Mouse (Mus musculus) c-Kit-positive CD71-positive TER-119-positive erythroid progenitor cells, embryonic 14.5 days (primary cell): ENCODE results near the gene Fxyd4.

Experiments used
- DNase-seq: peaks from one replicate; pipeline ENCODE4 v3.0.0-alpha.2; 2013; ENCODE audit warnings: low spot score

The Fxyd4 gene

GRCm38 (mm10) chr6:117937222-117937932 lies at the start of gene Fxyd4:
Fxyd4 (minus strand) TSS chr6:117937692.
- no peak for DNase-seq

- no peak for DNase-seq
These were observed 49.7 kb upstream of the Fxyd4 start for GRCm38 (mm10) chr6:117987173-117987572.

DNA sequence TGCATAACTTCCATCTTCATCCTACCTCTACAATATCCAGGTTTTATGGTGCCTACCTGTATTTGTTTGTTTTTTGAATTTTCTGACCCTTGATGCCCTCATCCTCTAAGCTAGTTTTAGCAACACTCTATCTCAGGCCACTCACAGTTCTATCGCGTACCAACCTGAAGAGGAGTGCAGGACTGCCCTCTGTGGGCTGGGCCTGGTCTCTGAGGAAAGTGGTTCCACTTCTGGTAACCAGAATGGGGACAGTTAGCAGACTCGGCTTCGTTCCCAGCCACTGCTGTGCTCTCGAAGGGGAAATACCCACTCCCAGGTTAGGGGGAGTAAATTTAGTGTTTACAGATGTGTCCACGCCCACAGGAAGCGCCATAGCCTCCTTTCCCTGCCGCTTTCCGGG lies 29.2 kb upstream of the Fxyd4 start:
- DNase-seq, result no peak

DNA sequence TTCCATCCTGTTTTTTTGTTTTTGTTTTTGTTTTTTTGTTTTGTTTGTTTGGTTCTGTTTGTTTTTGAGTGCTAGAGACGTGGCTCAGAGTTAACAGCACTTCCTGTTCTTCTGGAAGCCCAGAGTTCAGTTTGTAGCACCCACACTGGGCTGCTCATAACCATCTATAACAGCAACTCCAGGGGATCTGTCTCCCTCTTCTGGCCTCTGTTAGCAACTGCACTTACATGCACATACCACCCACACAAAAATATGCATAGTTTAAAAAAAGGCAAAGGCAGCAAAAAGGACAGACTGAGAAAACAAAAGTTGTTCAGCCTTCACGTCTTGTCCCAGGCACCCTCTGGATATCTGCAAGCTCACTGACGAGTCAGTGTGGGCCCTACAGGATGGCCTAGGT lies 25.7 kb upstream of the Fxyd4 start:
- no peak for DNase-seq

GRCm38 (mm10) chr6:117956851-117957501 lies 19.5 kb upstream of the Fxyd4 start:
- no peak for DNase-seq

GRCm38 (mm10) chr6:117956161-117956560 lies 18.7 kb upstream of the Fxyd4 start:
- no peak for DNase-seq

DNA sequence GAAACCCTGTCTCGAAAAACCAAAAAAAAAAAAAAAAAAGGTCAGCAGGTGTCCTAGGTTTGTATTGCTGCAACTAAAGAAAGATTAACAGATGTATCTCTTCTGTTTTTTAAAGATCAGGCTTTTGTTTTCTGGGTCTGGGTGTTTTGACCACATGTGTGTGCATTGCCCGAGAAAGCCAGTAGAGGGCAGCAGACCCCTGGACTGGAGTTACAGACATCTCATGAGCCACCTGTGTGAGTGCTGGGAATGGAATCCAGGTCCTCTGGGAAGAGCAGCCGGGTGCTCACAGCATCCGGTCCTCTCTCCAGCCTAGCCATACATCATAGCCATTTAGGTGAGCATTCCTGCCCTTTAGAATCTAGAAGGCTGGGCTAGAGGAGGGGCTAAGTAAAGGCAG lies 14.8 kb upstream of the Fxyd4 start:
- DNase-seq, result no peak

GRCm38 (mm10) chr6:117943899-117944298 lies 6.4 kb upstream of the Fxyd4 start:
- no peak for DNase-seq

- no peak for DNase-seq
These were observed 5.3 kb upstream of the Fxyd4 start for GRCm38 (mm10) chr6:117942769-117943168.

GRCm38 (mm10) chr6:117938951-117939350 lies 1.5 kb upstream of the Fxyd4 start:
- no peak for DNase-seq

DNA sequence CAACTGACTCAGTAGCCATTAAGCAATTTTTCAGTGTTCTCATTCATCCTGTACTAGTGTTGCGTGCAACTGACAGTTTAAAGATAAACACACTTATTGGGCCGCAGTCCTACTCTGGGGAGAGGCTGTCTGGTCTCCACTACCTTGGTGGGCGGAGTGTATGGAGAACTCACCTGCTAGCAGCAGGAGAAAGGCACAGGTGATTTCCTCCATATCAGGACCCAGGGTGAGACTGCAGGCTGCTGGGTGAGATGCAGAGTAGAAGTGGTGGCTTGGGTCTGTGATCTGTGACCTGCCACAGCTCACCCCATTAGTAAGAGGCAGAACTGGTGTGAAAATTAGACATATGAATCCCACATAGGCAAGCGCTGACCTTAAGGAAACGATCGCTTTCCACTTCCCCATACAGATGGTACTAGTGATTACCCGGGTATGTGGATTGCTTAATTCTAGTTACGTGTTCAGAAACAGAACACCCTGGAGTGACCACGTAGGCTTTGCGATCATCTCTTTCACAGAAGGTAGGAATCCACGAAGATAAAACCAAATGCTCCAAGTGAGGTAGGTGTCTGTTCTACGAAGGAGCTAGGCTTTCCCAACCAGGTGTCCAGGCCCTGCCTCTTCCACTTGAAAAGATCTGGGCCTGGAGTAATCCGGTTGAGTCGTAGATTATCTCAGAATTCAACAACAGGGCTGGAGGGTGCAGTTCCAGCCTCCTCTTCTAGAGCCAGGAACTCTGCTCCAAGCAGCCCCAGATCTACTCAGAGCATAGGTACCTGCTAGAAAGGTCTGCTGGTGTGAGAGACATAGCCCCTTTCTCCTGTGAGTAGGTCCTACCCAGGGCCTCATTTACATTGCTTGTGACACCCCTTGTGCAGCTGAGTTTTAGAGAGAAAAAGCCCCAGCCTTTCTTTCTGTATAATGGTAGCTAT lies 1.5 kb downstream of the Fxyd4 start:
- DNase-seq, result no peak

DNA sequence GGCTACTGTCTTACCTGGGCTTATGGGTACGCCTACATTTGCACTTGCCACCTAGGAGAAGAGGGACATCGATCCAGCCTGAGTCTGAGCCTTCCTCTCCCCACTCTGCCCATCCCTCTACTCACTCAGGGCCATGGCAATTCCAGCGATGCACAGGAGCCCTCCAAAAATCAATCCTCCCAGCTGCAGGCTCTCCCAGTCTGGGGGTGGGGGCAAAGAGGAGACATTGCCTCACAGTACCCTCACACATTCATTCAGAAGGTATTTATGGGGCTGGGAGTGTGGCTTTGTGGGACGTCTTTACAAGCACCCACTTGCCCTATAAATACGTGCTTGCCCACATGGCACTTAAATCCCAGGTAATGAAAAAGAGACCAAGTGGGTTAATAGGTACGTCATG lies 3.2 kb downstream of the Fxyd4 start:
- no peak for DNase-seq

DNA sequence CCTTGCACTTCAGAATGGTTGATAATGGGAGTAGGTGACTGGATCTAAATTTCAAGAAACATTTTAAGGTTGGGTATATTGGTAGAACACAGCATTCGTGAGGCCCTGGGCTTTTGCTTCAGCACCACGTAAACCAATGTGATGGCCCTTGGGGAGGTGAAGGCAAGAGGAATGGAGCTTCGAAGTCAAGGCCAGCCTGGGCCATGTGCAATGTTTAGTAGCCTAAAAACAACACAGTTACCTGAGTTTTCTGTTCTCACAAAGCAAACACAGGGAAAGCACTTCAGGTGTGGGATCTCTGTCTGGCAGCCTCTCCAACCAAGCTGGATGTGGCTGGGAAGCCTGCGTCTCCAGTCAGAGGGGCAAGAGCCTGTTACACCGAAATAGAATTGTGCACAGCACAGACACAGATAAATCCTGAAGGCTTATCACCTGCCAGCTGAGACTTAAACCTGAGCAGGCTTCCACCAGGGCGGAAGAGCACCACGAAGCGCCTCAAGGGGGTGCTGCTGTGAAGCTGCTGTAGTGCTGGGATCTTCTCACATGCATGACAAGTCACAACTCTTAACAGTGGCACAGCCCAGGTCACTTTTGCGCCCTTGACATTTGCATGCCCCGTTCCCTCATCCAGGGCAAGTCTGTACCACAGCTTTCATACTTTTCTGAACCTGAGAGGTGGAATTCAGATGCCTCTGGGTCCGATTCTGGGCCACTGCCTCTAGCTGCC lies 5.0 kb downstream of the Fxyd4 start:
- no peak for DNase-seq

- DNase-seq, result no peak
These were observed 7.4 kb downstream of the Fxyd4 start for GRCm38 (mm10) chr6:117929945-117930655.

- no peak for DNase-seq
These were observed 8.7 kb downstream of the Fxyd4 start for GRCm38 (mm10) chr6:117928746-117929145.

- no peak for DNase-seq
These were observed 9.5 kb downstream of the Fxyd4 start for GRCm38 (mm10) chr6:117927955-117928354.

GRCm38 (mm10) chr6:117926871-117927491 lies 10.5 kb downstream of the Fxyd4 start:
- DNase-seq, result no peak

DNA sequence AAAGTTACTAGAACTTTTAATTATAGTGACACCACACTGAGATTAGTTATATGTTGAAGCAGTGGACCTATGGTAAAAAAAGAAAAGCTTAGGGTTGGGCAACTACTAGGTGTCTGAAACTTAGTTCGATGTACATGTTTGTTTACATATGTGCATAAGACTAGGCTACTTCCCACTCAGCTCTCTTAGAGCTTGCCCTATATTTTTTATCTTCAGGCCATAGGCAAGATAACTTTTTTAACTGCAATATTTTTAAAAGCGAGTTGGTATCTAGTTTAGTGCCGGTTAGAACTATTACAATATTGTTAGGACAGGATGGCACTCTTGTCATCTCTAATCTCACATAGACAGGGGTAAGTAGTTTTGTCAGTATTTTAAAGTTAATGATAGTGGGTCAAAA lies 15.5 kb downstream of the Fxyd4 start:
- no peak for DNase-seq

DNA sequence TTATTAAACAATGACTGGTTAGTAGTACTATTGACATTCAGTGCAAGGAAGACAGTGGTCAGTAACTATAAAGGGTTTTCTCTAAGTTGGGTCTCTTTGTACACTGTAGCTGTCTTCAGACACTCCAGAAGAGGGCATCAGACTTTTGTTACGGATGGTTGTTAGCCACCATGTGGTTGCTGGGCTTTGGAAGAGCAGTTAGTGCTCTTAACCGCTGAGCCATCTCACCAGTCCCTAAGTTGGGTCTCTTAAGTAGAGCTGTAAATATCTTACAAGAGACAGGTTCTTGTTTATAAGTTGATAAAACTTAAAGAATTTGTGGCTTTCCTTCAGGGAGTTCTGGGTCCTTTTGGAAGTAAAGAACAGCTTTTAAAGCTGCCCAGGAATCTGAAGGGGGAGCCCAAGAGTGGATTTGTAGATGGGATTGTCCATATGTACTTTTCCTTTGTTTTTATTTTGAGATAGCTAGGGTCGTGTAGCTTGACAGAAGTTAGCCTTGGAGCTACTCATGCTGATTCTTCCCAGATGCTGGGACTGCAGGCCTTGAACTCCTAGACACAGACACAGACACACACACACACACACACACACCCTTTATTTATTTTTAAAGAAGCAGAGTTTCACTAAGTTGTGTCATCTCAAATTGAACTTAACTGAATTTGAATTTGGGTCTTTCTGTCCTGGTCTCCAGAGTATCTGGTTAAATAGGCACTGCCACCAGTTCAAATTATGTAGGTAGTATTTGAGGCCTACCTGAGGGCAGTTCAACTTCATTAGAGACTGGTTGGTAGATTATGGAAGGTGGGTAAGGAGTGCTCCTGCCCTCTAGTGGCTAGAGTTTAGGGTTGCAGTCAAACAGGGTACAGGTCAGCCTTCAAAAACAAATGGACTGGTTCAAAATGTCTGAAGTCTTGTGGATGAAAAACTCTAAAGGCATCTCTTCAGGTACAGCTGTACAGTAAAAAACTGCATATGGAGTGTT lies 16.5 kb downstream of the Fxyd4 start:
- no peak for DNase-seq

GRCm38 (mm10) chr6:117918043-117918442 lies 19.4 kb downstream of the Fxyd4 start:
- DNase-seq, result no peak
